Mouse (Mus musculus) forebrain, postnatal 0 days (tissue): ENCODE data around the gene Magi2. TPM values are rescaled to one million over a fixed set of nuclear protein-coding genes. Genes with fewer than 3 reads are reported as not detected.

Experiments
- ATAC-seq: fragments of 200-750 bp; cut with Nextera tagmentation; 2 replicates; pipeline ENCODE4 v1.8.0; 2017; ENCODE audit warnings: mild to moderate bottlenecking, moderate library complexity
- DNase-seq: peaks from one replicate; pipeline ENCODE4 v3.0.0-alpha.2; 2015
- H3K27ac ChIP-seq: fragments of 300-500 bp; sonication (generic); 2 replicates; pipeline ENCODE4 v1.5.1; 2014; ENCODE audit warnings: low read depth, mild to moderate bottlenecking, antibody characterized with exemption, low read length, moderate library complexity, mixed read lengths
- H3K27me3 ChIP-seq: fragments of 300-500 bp; sonication (generic); 2 replicates; pipeline ENCODE4 v1.6.1; 2014; ENCODE audit warnings: mild to moderate bottlenecking, low read length, mixed read lengths; ENCODE audit not compliant: insufficient read depth
- H3K36me3 ChIP-seq: fragments of 300-500 bp; sonication (generic); 2 replicates; pipeline ENCODE4 v1.6.1; 2014; ENCODE audit warnings: mild to moderate bottlenecking, moderate library complexity; ENCODE audit not compliant: insufficient read depth
- H3K4me1 ChIP-seq: fragments of 300-500 bp; sonication (generic); 2 replicates; pipeline ENCODE4 v1.6.1; 2014; ENCODE audit warnings: antibody characterized with exemption; ENCODE audit not compliant: insufficient read depth
- H3K4me2 ChIP-seq: fragments of 300-500 bp; sonication (generic); 2 replicates; pipeline ENCODE4 v1.6.1; 2014; ENCODE audit warnings: low read depth, mild to moderate bottlenecking, moderate library complexity
- H3K4me3 ChIP-seq: fragments of 300-500 bp; sonication (generic); 2 replicates; pipeline ENCODE4 v1.5.1; 2014; ENCODE audit warnings: low read depth, low read length, mixed read lengths
- H3K9ac ChIP-seq: fragments of 300-500 bp; sonication (generic); 2 replicates; pipeline ENCODE4 v1.6.1; 2014; ENCODE audit warnings: mild to moderate bottlenecking
- H3K9me3 ChIP-seq: fragments of 300-500 bp; sonication (generic); 2 replicates; pipeline ENCODE4 v1.6.1; 2016; ENCODE audit warnings: low read length
- CTCF ChIP-seq: sonication (generic); IDR thresholded peaks from 2 replicates; pipeline ENCODE4 v1.5.1; 2016; ENCODE audit warnings: antibody characterized with exemption, control low read depth, low read depth
- WGBS: fragments of 180-500 bp; shearing (Covaris S2); extraction: QIAGEN DNeasy Blood & Tissue Kit; methylation state at CpG from one replicate; pipeline ENCODE4 v1.1.7; 2014; 5-methylcytosine and 5-hydroxymethylcytosine counted together
- polyA plus RNA-seq: library from polyadenylated mRNA; unstranded; fragments of >200 nt; fragmentation: Nextera tagmentation; extraction: Ambion mirVana; gene quantifications from 2 replicates; pipeline ENCODE4 v1.2.1, GENCODE M21; 2015
- total RNA-seq: library from RNA; depleted of rRNA; stranded (reverse); fragments of >200 nt; gene quantifications from 2 replicates; pipeline ENCODE4 v1.2.3, GENCODE M21; 2014

The Magi2 gene
- total and polyA plus RNA-seq, 2 experiments from 2014 or later = 17.0 to 62.6 TPM

- ATAC-seq = no peak
- no peaks in the 10 kb centered on the region for H3K27me3 ChIP-seq
- H3K9me3 ChIP-seq = no peaks in the 10 kb centered on the region
- H3K9ac ChIP-seq = no peak overlapping the region
- H3K4me3 ChIP-seq = no peak overlapping the region
- no peaks in the 10 kb centered on the region for H3K36me3 ChIP-seq
- H3K4me1 ChIP-seq = peaks cover 8% of the 10 kb centered on the region; the same call in 1 of the 2 replicates
- H3K27ac ChIP-seq = no peak overlapping the region
- TF ChIP-seq CTCF = no peak
- no peak overlapping the region for H3K4me2 ChIP-seq
- DNase-seq = no peak
Measured at GRCm38 (mm10) chr5:19785320-19785719, 558.5 kb downstream of the Magi2 start.

- no peak for TF ChIP-seq CTCF
- DNase-seq (peak; percentile 22), ATAC-seq (no peak)
- Histone ChIP-seq H3K9me3 (peaks cover 3% of the 10 kb centered on the region; the same call in 1 of the 2 replicates), H3K9ac (no peak overlapping the region), H3K27me3 (no peaks in the 10 kb centered on the region), H3K4me1 (peaks cover 8% of the 10 kb centered on the region; the same call in 1 of the 2 replicates), H3K4me2 (no peak overlapping the region), H3K4me3 (no peak overlapping the region), H3K27ac (no peak overlapping the region), H3K36me3 (no peaks in the 10 kb centered on the region)
- 9% methylated on average over 5 of the region's 5 CpGs for WGBS
Measured at GRCm38 (mm10) chr5:19787522-19788144, 560.8 kb downstream of the Magi2 start.

- no peaks in the 10 kb centered on the region for H3K9me3 ChIP-seq
- no peaks in the 10 kb centered on the region for H3K4me1 ChIP-seq
- no peak overlapping the region for H3K27ac ChIP-seq
- H3K36me3 ChIP-seq = no peaks in the 10 kb centered on the region
- DNase-seq (peak; percentile 31), ATAC-seq (peak; percentile 76; the same call in 1 of the 2 replicates)
- no peak overlapping the region for H3K9ac ChIP-seq
- no peak overlapping the region for H3K4me2 ChIP-seq
- no peak for TF ChIP-seq CTCF
- WGBS = 39% methylated on average over 5 of the region's 5 CpGs
- H3K27me3 ChIP-seq = no peaks in the 10 kb centered on the region
- H3K4me3 ChIP-seq = no peak overlapping the region
Measured at GRCm38 (mm10) chr5:19803052-19803769, 576.4 kb downstream of the Magi2 start.

- Histone ChIP-seq H3K9me3 (no peaks in the 10 kb centered on the region), H3K4me3 (no peak overlapping the region), H3K27me3 (no peaks in the 10 kb centered on the region), H3K9ac (no peak overlapping the region), H3K4me1 (no peaks in the 10 kb centered on the region), H3K36me3 (no peaks in the 10 kb centered on the region), H3K27ac (no peak overlapping the region), H3K4me2 (no peak overlapping the region)
- WGBS = 79% methylated on average over 2 of the region's 2 CpGs
- no peak for TF ChIP-seq CTCF
- ATAC-seq (no peak), DNase-seq (no peak)
Measured at GRCm38 (mm10) chr5:19822502-19822901, 595.7 kb downstream of the Magi2 start.

DNA sequence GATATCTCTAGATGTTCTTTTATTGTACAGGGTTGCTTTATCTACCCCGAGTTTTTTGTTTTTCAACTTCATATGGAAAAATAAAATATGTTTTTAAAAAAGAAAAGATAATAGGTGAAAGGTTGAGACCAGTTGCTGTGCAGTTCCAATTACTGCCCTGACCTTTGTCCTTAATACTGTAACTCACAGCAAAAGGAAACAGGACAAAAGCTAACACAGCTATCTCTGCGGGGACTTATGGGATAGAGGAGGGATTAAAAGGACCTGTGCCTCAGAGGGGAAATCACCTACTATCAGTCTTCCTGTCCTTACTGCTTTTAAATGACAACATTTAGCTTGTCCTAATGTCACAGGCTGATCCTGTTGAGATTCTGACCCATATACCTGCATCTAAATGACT, 599.1 kb downstream of the Magi2 start:
- Histone ChIP-seq H3K9ac (no peak overlapping the region), H3K27ac (no peak overlapping the region), H3K36me3 (no peaks in the 10 kb centered on the region), H3K4me1 (no peaks in the 10 kb centered on the region), H3K27me3 (no peaks in the 10 kb centered on the region), H3K4me3 (no peak overlapping the region), H3K9me3 (no peaks in the 10 kb centered on the region), H3K4me2 (no peak overlapping the region)
- no peak for TF ChIP-seq CTCF
- WGBS = 71% methylated on average over 2 of the region's 2 CpGs
- ATAC-seq (no peak), DNase-seq (no peak)

GRCm38 (mm10) chr5:19829341-19829740, 602.5 kb downstream of the Magi2 start:
- Histone ChIP-seq H3K27me3 (no peaks in the 10 kb centered on the region), H3K27ac (no peak overlapping the region), H3K4me3 (no peak overlapping the region), H3K4me2 (no peak overlapping the region), H3K9ac (no peak overlapping the region), H3K36me3 (no peaks in the 10 kb centered on the region), H3K9me3 (no peaks in the 10 kb centered on the region), H3K4me1 (no peaks in the 10 kb centered on the region)
- 55% methylated on average over 2 of the region's 2 CpGs for WGBS
- DNase-seq = no peak
- no peak for ATAC-seq
- TF ChIP-seq CTCF = no peak

- ATAC-seq (no peak), DNase-seq (no peak)
- Histone ChIP-seq H3K4me2 (no peak overlapping the region), H3K4me3 (no peak overlapping the region), H3K9me3 (no peaks in the 10 kb centered on the region), H3K27me3 (no peaks in the 10 kb centered on the region), H3K36me3 (no peaks in the 10 kb centered on the region), H3K4me1 (no peaks in the 10 kb centered on the region), H3K9ac (no peak overlapping the region), H3K27ac (no peak overlapping the region)
- WGBS = 86% methylated on average over 2 of the region's 2 CpGs
- TF ChIP-seq CTCF = no peak
Measured at GRCm38 (mm10) chr5:19862854-19863253, 636.0 kb downstream of the Magi2 start.
